Mouse (Mus musculus) megakaryocyte, embryonic 14.5 days (primary cell): ENCODE measurements at regions not wholly inside any gene's neighbourhood (a gene's known extent, or its start where the extent isn't known, plus 50 kb on each side); places are given as distances from the start of the nearest gene placed in this dataset.

Experiments
- FLI1 ChIP-seq: IDR thresholded peaks from 2 replicates; pipeline ENCODE4 v1.6.1; 2012; ENCODE audit warnings: low read length, inconsistent platforms, mixed read lengths
- GATA1 ChIP-seq: IDR thresholded peaks from 3 replicates; pipeline ENCODE4 v1.6.1; 2012; ENCODE audit warnings: mixed read lengths, low read length, inconsistent platforms, borderline replicate concordance

DNA sequence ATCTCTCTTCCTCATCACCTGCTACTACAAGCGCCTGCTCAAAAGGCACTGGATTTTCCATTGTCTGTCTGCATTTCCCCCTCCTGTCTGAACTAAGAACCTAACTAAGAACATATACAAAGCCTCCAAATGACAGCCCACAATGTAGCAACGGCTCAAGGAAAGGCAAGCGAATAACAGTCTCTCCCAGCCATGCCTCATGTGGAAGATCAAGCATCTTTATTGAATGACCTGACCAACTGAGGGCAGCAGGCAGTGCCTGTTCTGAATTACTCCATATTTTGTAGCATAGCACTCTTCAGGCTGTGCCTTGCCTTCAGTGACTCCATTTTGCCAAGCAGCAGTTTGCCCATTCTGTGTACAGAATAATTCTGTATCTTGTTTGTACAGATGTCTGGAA lies 183.9 kb downstream of the Xxylt1 start:
- TF ChIP-seq FLI1 (no peak), GATA1 (no peak)
